26 mouse cellular contexts compared by ENCODE assay signal in genomic region chr5:121410975-121411374, GRCm38 (mm10). TPM values are rescaled to one million over a fixed set of nuclear protein-coding genes. Genes with fewer than 3 reads are reported as not detected.
DNase-seq lines count a peak whose midpoint lies in the region; ATAC-seq and TF ChIP-seq lines count a peak whose summit lies in the region.
"Had no signal": no experiment of that assay in that cellular context is flagged by ENCODE, and none has a peak within 500 bp of the region (broad histone marks: within the 10 kb centered on the region; RNA-seq: fewer than 3 reads in every experiment).

No protein-coding gene starts in this region.

- H3K4me3 ChIP-seq in midbrain, embryonic 11.5 days (ENCODE audit: low read depth, low read length), result no peak overlapping the region
- H3K4me3 ChIP-seq in midbrain, postnatal 0 days (ENCODE audit: low read depth, low read length), result no peak overlapping the region
- no peak overlapping the region for H3K4me3 ChIP-seq in intestine, embryonic 16.5 days (ENCODE audit: low read length)
- no peak overlapping the region for H3K4me3 ChIP-seq in kidney, embryonic 14.5 days (ENCODE audit: low read length)
- H3K4me3 ChIP-seq: embryonic facial prominence, embryonic 12.5 days; forebrain, embryonic 13.5 days; forebrain, embryonic 15.5 days had no signal

- no peaks in the 10 kb centered on the region for H3K9me3 ChIP-seq in midbrain, embryonic 11.5 days (ENCODE audit: control insufficient read depth, low read length)
- no peaks in the 10 kb centered on the region for H3K9me3 ChIP-seq in midbrain, postnatal 0 days (ENCODE audit: low read length)
- H3K9me3 ChIP-seq in intestine, embryonic 16.5 days (ENCODE audit: control insufficient read depth, low read length), result no peaks in the 10 kb centered on the region
- no peaks in the 10 kb centered on the region for H3K9me3 ChIP-seq in kidney, embryonic 14.5 days (ENCODE audit: control insufficient read depth, low read length)
- H3K9me3 ChIP-seq: embryonic facial prominence, embryonic 12.5 days; forebrain, embryonic 13.5 days; forebrain, embryonic 15.5 days; G1E had no signal

- peaks cover 27% of the 10 kb centered on the region for H3K36me3 ChIP-seq in midbrain, embryonic 11.5 days (ENCODE audit: control insufficient read depth, insufficient read depth, low read length)
- H3K36me3 ChIP-seq in midbrain, postnatal 0 days (ENCODE audit: insufficient read depth, low read length), result peaks cover 53% of the 10 kb centered on the region
- H3K36me3 ChIP-seq in intestine, embryonic 16.5 days (ENCODE audit: control insufficient read depth, insufficient read depth, low read length), result peaks cover 12% of the 10 kb centered on the region
- H3K36me3 ChIP-seq in kidney, embryonic 14.5 days (ENCODE audit: control insufficient read depth, insufficient read depth, low read length), result peaks cover 74% of the 10 kb centered on the region

- H3K4me2 ChIP-seq in midbrain, embryonic 11.5 days, result no peak overlapping the region
- H3K4me2 ChIP-seq in midbrain, postnatal 0 days (ENCODE audit: low read depth, low read length, poor library complexity, severe bottlenecking), result no peak overlapping the region
- H3K4me2 ChIP-seq in intestine, embryonic 16.5 days (ENCODE audit: low read depth, low read length), result no peak overlapping the region
- H3K4me2 ChIP-seq in kidney, embryonic 14.5 days (replicated peaks; ENCODE audit: low read depth, low read length), result no peak overlapping the region
- H3K4me2 ChIP-seq: embryonic facial prominence, embryonic 12.5 days; forebrain, embryonic 13.5 days; forebrain, embryonic 15.5 days had no signal

- peak; percentile 31 for DNase-seq in midbrain, embryonic 11.5 days (ENCODE audit: low spot score, missing footprints)
- DNase-seq in midbrain, postnatal 0 days (ENCODE audit: low spot score), result no peak
- DNase-seq in large intestine, adult 2 months (ENCODE audit: low read depth, low spot score), result peak; percentile 44
- DNase-seq in yolk sac, embryonic 10.5 days (ENCODE audit: low spot score), result peak; percentile 41
- DNase-seq in heart, postnatal 14 days, result no peak
- no peak for DNase-seq in cerebellum, adult 9-11 months
- DNase-seq: adrenal gland, adult 8-10 months; adrenal gland, postnatal 14 days; adrenal gland, postnatal 36 days; B cell, adult 2 months; cerebellum, adult 11-12 months; cerebellum, adult 2 months; cerebellum, adult 9-10 months; cerebellum, postnatal 14 days; cerebellum, postnatal 36 days; embryo, embryonic 11 days had no signal

- WGBS in midbrain, embryonic 11.5 days, result 97% methylated on average over 4 of the region's 4 CpGs
- 98% methylated on average over 4 of the region's 4 CpGs for WGBS in midbrain, postnatal 0 days
- 64% methylated on average over 4 of the region's 4 CpGs for WGBS in intestine, embryonic 16.5 days
- 22% methylated on average over 4 of the region's 4 CpGs for WGBS in large intestine, adult 2 months
- 91% methylated on average over 4 of the region's 4 CpGs for WGBS in kidney, embryonic 14.5 days

- TF ChIP-seq CTCF in midbrain, postnatal 0 days (IDR thresholded peaks at IDR 0.05), result no peak

- H3K27me3 ChIP-seq in midbrain, embryonic 11.5 days (ENCODE audit: control insufficient read depth, insufficient read depth, low read length), result no peaks in the 10 kb centered on the region
- H3K27me3 ChIP-seq in midbrain, postnatal 0 days (ENCODE audit: insufficient read depth, low read length), result no peaks in the 10 kb centered on the region
- H3K27me3 ChIP-seq in intestine, embryonic 16.5 days (replicated peaks; ENCODE audit: control insufficient read depth, insufficient read depth, low read length), result no peaks in the 10 kb centered on the region
- H3K27me3 ChIP-seq in kidney, embryonic 14.5 days (ENCODE audit: control insufficient read depth, insufficient read depth, low read length), result no peaks in the 10 kb centered on the region
- H3K27me3 ChIP-seq: CH12.LX; embryonic facial prominence, embryonic 12.5 days; forebrain, embryonic 13.5 days; forebrain, embryonic 15.5 days; Patski had no signal

- H3K9ac ChIP-seq in midbrain, embryonic 11.5 days (ENCODE audit: low read length), result no peak overlapping the region
- H3K9ac ChIP-seq in midbrain, postnatal 0 days (replicated peaks; ENCODE audit: low read length, poor library complexity, severe bottlenecking), result no peak overlapping the region
- H3K9ac ChIP-seq in intestine, embryonic 16.5 days (ENCODE audit: low read depth, low read length), result no peak overlapping the region
- H3K9ac ChIP-seq in kidney, embryonic 14.5 days (ENCODE audit: low read depth, low read length), result no peak overlapping the region
- H3K9ac ChIP-seq: embryonic facial prominence, embryonic 12.5 days; forebrain, embryonic 13.5 days; forebrain, embryonic 15.5 days had no signal

- H3K4me1 ChIP-seq in midbrain, embryonic 11.5 days (ENCODE audit: control insufficient read depth, insufficient read depth, low read length), result no peaks in the 10 kb centered on the region
- H3K4me1 ChIP-seq in midbrain, postnatal 0 days (ENCODE audit: insufficient read depth, low read length), result no peaks in the 10 kb centered on the region
- H3K4me1 ChIP-seq in intestine, embryonic 16.5 days (ENCODE audit: control insufficient read depth, insufficient read depth, low read length), result peaks cover 3% of the 10 kb centered on the region; the same call in 1 of the 2 replicates
- no peaks in the 10 kb centered on the region for H3K4me1 ChIP-seq in kidney, embryonic 14.5 days (ENCODE audit: control insufficient read depth, insufficient read depth, low read length)
- H3K4me1 ChIP-seq: embryonic facial prominence, embryonic 12.5 days; forebrain, embryonic 13.5 days; forebrain, embryonic 15.5 days had no signal

- ATAC-seq in midbrain, embryonic 11.5 days (ENCODE audit: low FRiP score), result no peak
- ATAC-seq in midbrain, postnatal 0 days (ENCODE audit: low FRiP score), result no peak
- peak; percentile 74; the same call in 1 of the 2 replicates for ATAC-seq in intestine, embryonic 16.5 days
- ATAC-seq in kidney, embryonic 14.5 days (ENCODE audit: low FRiP score, low TSS enrichment), result no peak
- ATAC-seq: activated CD4-positive, CD25-positive, alpha-beta regulatory T cell, adult 4 months; CD4-positive, CD25-positive, alpha-beta regulatory T cell, adult 4 months; forebrain, embryonic 13.5 days; forebrain, embryonic 15.5 days; Patski had no signal

- H3K27ac ChIP-seq in midbrain, embryonic 11.5 days (ENCODE audit: low read depth, low read length), result no peak overlapping the region
- H3K27ac ChIP-seq in midbrain, postnatal 0 days (ENCODE audit: low read depth, low read length), result no peak overlapping the region
- H3K27ac ChIP-seq in intestine, embryonic 16.5 days (ENCODE audit: low read length), result no peak overlapping the region
- H3K27ac ChIP-seq in kidney, embryonic 14.5 days (ENCODE audit: low read depth, low read length), result no peak overlapping the region
- H3K27ac ChIP-seq: embryonic facial prominence, embryonic 12.5 days; forebrain, embryonic 13.5 days; forebrain, embryonic 15.5 days had no signal

- intact Hi-C loops in heart, postnatal 14 days (cut with DNase I), result no loop called here

RNA-seq across cellular contexts. Expression of gene Naa25, which starts 13.2 kb away (rescaled TPM):
- 46.9 and 51.7 TPM in 2 replicates for polyA plus RNA-seq in midbrain, embryonic 11.5 days (2014; fragmentation: Nextera tagmentation; extraction: Ambion mirVana)
- total RNA-seq in midbrain, postnatal 0 days (2014; rRNA removed), result 41.8 and 45.1 TPM in 2 replicates
- 37.8 and 42.1 TPM in 2 replicates for polyA plus RNA-seq in midbrain, postnatal 0 days (2015; fragmentation: Nextera tagmentation; extraction: Ambion mirVana)
- polyA plus RNA-seq in intestine, embryonic 16.5 days (2015; fragmentation: Nextera tagmentation; extraction: Ambion mirVana), result 45.9 and 48.3 TPM in 2 replicates
- 6.5 and 10.2 TPM in 2 replicates for polyA plus RNA-seq in large intestine, adult 2 months (2012; rRNA removed)
- 10 to 100 TPM; 20.6 to 21.5 TPM for total RNA-seq in heart, postnatal 14 days (2021)
- 32.8 and 49.7 TPM in 2 replicates for polyA plus RNA-seq in kidney, embryonic 14.5 days (2014; fragmentation: Nextera tagmentation; extraction: Ambion mirVana)

RNA-seq across cellular contexts. Expression of gene Trafd1, which starts 25.5 kb away (rescaled TPM):
- polyA plus RNA-seq in midbrain, embryonic 11.5 days (2014; fragmentation: Nextera tagmentation; extraction: Ambion mirVana), result 84.0 and 87.5 TPM in 2 replicates
- total RNA-seq in midbrain, postnatal 0 days (2014; rRNA removed), result 98.2 and 110 TPM in 2 replicates
- polyA plus RNA-seq in midbrain, postnatal 0 days (2015; fragmentation: Nextera tagmentation; extraction: Ambion mirVana), result 119 and 124 TPM in 2 replicates
- polyA plus RNA-seq in intestine, embryonic 16.5 days (2015; fragmentation: Nextera tagmentation; extraction: Ambion mirVana), result 56.9 and 57.2 TPM in 2 replicates
- 99.6 and 125 TPM in 2 replicates for polyA plus RNA-seq in large intestine, adult 2 months (2012; rRNA removed)
- 10 to 100 TPM; 50.3 to 55.4 TPM for total RNA-seq in heart, postnatal 14 days (2021)
- polyA plus RNA-seq in kidney, embryonic 14.5 days (2014; fragmentation: Nextera tagmentation; extraction: Ambion mirVana), result 31.6 and 50.1 TPM in 2 replicates

RNA-seq across cellular contexts. Expression of gene Tmem116, which starts 40.7 kb away (rescaled TPM):
- 0.66 and 1.1 TPM in 2 replicates for polyA plus RNA-seq in midbrain, embryonic 11.5 days (2014; fragmentation: Nextera tagmentation; extraction: Ambion mirVana)
- total RNA-seq in midbrain, postnatal 0 days (2014; rRNA removed), result 0.66 and 4.6 TPM in 2 replicates
- 2.0 and 2.5 TPM in 2 replicates for polyA plus RNA-seq in midbrain, postnatal 0 days (2015; fragmentation: Nextera tagmentation; extraction: Ambion mirVana)
- polyA plus RNA-seq in intestine, embryonic 16.5 days (2015; fragmentation: Nextera tagmentation; extraction: Ambion mirVana), result 4.2 and 4.4 TPM in 2 replicates
- polyA plus RNA-seq in large intestine, adult 2 months (2012; rRNA removed), result 6.6 and 9.1 TPM in 2 replicates
- 1 to 10 TPM; 8.4 to 9.4 TPM for total RNA-seq in heart, postnatal 14 days (2021)
- 3.7 and 5.0 TPM in 2 replicates for polyA plus RNA-seq in kidney, embryonic 14.5 days (2014; fragmentation: Nextera tagmentation; extraction: Ambion mirVana)

RNA-seq across cellular contexts. Expression of gene Erp29, which starts 41.3 kb away (rescaled TPM):
- polyA plus RNA-seq in midbrain, embryonic 11.5 days (2014; fragmentation: Nextera tagmentation; extraction: Ambion mirVana), result 112 and 122 TPM in 2 replicates
- 70.8 and 86.6 TPM in 2 replicates for total RNA-seq in midbrain, postnatal 0 days (2014; rRNA removed)
- polyA plus RNA-seq in midbrain, postnatal 0 days (2015; fragmentation: Nextera tagmentation; extraction: Ambion mirVana), result 187 and 202 TPM in 2 replicates
- 183 and 202 TPM in 2 replicates for polyA plus RNA-seq in intestine, embryonic 16.5 days (2015; fragmentation: Nextera tagmentation; extraction: Ambion mirVana)
- 43.5 and 53.7 TPM in 2 replicates for polyA plus RNA-seq in large intestine, adult 2 months (2012; rRNA removed)
- 10 to 100 TPM; 84.7 to 93.4 TPM for total RNA-seq in heart, postnatal 14 days (2021)
- polyA plus RNA-seq in kidney, embryonic 14.5 days (2014; fragmentation: Nextera tagmentation; extraction: Ambion mirVana), result 136 and 142 TPM in 2 replicates

Comparison
In these comparisons a context has a peak if more than half of its experiments do, and no peak if none do; other contexts are left out.
1. DNase-seq: peak in midbrain, embryonic 11.5 days (single experiment), large intestine, adult 2 months (single experiment) and yolk sac, embryonic 10.5 days (single experiment); none in midbrain, postnatal 0 days (single experiment), heart, postnatal 14 days (0 of 2) and cerebellum, adult 9-11 months (single experiment).